Mouse (Mus musculus) common myeloid progenitor, adult 5-6 weeks (primary cell): ENCODE measurements at regions not wholly inside any gene's neighbourhood (a gene's known extent, or its start where the extent isn't known, plus 50 kb on each side); places are given as distances from the start of the nearest gene placed in this dataset.
A peak's percentile ranks its signal among the peaks of the same experiment; 100 is the strongest.

Experiments
- ATAC-seq: replicated peaks from 2 replicates; pipeline ENCODE4 v1.8.0; 2016; ENCODE audit warnings: low read depth, mild to moderate bottlenecking, moderate TSS enrichment, inconsistent platforms; ENCODE audit not compliant: poor library complexity, severe bottlenecking

DNA sequence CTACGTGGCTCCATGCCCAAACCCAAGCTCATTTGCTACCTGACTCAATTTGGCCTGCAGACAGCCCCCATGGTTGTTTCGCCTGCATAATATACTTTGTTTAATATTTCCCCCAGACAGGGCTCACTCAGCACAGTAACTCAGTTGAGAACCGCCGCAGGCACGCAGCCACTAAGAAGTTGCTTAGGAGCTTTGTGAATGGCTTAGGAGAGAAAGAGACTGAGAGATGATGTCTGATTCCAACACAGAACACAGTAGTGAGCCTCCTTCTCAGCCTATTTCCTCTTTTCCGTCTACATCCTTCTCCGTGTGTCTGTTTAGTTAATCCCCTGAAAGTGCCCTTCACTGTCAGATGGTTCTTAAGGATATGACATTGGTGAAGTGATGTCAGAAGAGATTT is 429.9 kb downstream of the Tmem182 start:
- ATAC-seq = no peak

GRCm38 (mm10) chr1:41243000-41243399 is 437.6 kb downstream of the Tmem182 start:
- no peak for ATAC-seq

GRCm38 (mm10) chr1:41244627-41245026 is 439.2 kb downstream of the Tmem182 start:
- no peak for ATAC-seq

DNA sequence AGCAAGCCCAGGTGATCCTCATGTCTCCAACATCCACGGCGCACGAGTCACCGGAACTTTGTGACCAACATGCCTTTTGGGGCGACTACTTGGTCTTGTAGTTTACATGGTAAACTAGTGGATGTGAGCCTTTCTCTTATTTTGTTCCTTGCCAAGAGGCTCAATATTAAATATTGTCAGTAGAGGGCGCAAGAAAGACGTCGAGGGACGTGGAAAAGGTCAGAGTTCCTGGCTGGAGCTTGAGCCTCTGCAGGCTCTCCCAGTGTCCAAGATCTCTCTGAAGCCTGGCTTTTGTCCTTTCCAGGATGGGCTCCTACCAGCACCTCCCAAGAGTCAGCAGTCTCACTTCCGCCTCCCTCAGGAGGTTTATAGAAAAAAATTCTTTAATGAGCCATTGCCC is 458.8 kb downstream of the Tmem182 start:
- ATAC-seq = peak; percentile 25

GRCm38 (mm10) chr1:41271111-41271730 is 465.8 kb downstream of the Tmem182 start:
- ATAC-seq = no peak

- ATAC-seq = no peak
Observed at GRCm38 (mm10) chr1:41274573-41275270, 469.3 kb downstream of the Tmem182 start.

- ATAC-seq = no peak
Observed at GRCm38 (mm10) chr1:41275271-41275624, 469.8 kb downstream of the Tmem182 start.

DNA sequence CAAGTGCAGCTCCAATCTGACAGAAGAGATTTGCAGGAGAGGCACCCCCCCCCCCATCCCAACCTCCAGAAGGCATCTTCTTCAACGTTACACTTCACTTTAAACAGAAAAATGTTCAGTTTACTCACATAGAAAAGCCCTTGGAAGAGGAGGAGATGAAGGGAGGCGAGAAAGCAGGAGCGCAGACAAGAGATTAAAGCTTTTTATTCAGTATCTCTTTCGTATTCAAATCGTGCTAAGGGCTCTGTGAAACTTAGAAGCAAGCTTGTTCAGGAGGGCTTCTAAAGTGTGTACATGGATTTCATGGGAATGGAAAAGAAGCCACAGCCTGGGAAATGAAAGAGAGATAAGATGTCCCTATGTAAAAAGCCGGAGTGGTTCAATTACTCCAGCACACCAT is 470.2 kb downstream of the Tmem182 start:
- ATAC-seq = no peak

DNA sequence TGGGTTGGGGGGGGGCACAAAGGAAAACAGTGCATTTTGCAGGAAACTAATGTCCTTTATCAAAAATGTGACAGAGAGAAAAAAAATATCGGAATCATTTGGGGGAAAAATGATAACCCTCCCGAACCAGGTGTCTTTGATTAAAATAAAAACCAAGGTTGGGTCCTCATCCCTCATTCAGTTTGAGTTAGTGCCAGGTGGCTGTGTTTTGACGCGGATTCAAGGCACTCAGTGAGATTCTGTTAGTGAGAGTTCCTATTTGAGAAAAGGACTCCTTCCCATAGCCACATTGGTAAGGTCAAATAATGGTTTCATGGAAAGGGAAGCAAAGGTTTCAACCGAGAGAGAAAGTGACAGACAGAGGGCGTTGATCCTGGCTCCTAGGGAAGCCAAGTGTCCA is 470.9 kb downstream of the Tmem182 start:
- no peak for ATAC-seq

DNA sequence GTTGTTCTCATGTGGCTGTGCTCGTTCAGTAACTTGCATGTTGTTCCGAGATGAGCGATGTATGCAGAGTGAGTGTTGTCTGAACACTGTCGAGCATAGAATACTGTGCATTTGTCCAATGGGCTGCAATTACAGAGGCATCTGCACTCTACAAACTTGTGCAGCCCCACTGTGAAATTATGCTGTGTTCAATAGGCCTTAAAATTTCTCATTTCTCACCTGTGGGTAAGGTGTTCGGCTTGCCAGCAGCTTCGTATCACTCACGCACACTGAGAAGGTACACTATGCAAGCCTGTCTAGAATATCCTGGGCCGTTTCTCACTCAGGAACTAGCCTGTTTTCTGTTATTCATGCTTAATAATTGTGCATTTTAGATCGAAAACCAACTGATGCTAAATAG is 479.8 kb downstream of the Tmem182 start:
- ATAC-seq = no peak

GRCm38 (mm10) chr1:41286221-41286620 is 480.8 kb downstream of the Tmem182 start:
- no peak for ATAC-seq

DNA sequence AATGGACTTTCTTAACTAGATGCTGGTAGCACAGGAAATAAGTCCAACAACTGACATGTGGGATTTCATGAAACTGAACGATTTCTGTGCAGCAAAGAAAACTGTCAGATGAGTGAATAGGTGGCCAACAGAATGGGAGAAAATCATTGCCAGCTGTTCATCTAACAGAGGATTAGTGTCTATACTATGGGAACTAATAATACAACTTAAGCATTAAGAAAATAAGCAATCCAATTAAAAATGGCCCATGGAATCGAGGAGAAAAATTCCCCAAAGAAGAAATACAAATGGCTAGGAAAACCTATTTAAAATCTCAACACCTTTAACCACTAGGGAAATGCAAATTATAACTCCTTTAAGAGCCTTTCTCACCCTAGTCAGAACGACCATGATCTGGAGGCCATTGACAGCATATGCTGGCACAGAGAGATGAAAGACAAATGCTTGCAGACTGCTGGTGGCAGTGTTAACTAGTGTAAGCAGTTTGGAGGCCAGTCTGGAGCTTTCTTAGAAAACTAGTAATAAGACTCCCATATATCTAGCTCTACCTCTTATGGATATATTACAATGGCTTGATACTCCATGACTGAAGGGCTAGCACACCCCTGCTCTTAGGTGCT is 521.6 kb downstream of the Tmem182 start:
- ATAC-seq = no peak

DNA sequence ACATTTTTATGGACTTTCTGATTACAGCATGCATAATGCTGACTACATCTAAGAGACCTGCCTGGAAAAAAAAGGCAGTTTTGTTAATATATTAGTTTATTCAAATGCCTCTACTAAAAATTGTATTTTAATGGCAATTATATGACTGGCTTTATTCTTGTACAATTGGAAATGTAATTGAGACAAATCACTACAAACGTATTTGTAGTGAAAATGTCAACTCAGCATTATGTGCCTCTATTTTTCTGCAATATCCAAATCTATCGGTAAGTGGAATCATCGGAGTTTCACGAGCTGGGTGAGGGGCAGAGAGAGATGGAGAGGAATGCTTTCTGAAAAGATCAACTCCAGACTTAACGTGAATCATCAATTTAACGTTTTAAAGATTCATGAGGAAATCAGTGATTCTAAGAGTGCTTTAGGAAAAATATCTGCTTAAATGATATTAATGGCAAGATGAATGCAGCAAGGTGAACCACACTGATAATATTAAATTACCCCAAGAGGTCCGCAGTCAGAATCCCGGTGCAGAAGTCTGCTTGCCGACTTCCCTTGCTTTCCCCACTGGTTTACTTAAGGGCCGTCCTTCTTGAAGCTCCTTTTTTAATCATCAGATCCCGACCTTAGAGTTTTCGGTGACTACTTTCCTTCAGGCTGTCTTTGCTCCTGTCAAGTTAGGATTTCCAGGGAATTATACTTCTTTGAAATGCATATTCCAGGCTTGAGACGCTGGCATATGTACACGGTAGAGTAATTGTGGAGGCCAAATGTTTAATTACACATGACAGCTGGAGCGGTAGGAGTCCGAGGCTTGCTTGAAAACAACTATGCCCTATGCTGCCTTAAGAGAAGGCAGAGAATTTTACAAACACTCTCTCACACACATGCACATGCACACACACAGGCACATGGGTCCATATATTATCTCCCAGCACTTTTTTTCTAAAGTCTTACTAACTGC is 544.7 kb downstream of the Tmem182 start:
- no peak for ATAC-seq

DNA sequence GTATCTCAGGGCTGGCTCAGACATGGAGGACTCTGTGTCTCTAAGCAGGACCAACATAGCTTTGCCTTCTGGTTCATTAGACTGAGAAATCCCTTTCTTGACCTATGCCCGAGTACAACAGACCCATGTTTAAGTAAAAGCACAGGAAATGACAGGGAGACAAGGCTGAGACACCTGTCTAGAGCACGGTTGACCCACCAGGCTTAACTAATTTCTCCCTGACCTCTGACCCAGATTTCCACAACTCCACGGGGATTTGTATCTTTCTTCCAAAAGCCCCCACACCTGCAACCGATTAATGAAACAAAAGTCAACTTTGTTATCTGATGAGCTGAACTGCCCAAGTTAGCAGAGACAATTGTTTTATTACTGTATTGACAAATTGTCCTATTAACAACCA is 553.7 kb downstream of the Tmem182 start:
- no peak for ATAC-seq

DNA sequence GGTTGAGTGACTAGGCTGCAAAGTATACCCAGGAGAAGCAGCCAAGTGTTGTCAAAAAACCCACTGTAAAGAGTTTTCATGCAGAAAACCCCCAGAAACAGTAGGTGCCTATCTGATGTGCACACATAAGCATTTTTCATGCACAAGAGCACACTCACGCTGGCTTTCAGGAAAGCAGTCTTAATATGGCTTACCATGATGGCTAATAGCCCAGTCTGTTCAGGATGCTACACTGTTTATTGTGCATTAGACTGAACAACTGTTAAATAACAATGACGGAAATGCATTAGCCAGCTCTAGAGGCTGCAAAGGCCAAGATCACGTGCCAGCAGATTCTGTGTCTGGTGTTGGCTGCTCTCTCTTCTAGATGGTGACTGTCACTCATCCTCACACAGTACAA is 556.1 kb downstream of the Tmem182 start:
- ATAC-seq = no peak

GRCm38 (mm10) chr1:41380013-41380412 is 574.6 kb downstream of the Tmem182 start:
- ATAC-seq = no peak

DNA sequence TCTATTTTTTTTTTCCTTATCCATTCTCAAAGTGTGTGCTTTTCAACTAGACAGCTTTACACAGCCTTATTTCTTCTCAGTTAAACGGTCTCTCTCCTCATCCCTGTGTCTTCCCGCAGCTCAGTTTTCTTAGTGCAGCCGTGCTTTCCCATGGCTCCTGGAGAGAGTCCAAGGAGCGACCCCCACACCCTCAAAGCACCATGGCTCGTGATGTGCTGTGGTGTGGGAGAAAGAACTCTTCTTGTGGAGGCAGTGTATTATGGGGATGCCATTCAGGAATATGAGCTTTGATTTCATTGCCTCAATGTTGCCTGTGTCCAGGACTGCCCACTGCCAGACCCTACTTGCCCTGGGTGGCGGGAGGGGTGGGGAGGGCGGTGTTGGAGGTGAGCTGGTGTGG is 576.1 kb downstream of the Tmem182 start:
- no peak for ATAC-seq

GRCm38 (mm10) chr1:41384731-41385130 is 579.3 kb downstream of the Tmem182 start:
- no peak for ATAC-seq

DNA sequence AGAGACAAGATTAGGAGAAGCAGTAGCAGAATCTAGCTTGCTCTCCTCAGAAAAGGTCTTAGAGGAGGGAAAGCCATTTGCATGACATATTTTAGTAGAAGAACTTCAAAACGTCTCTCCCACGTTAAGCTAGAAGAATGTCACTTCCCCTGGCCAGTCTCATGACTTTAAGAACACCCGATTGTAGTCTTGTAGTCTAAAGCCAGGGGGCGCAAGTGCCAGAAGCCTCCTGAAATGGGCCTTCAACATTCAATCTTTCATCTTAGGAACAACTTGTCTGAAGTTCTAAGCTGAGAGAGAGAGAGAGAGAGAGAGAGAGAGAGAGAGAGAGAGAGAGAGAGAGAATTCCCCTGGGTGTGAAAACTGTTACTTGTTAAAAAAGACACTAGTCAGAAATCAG is 581.0 kb downstream of the Tmem182 start:
- no peak for ATAC-seq

- ATAC-seq = no peak
Observed at GRCm38 (mm10) chr1:41390102-41390884, 584.9 kb downstream of the Tmem182 start.
